29 mouse cellular contexts compared by ENCODE assay signal in the genomic region with DNA sequence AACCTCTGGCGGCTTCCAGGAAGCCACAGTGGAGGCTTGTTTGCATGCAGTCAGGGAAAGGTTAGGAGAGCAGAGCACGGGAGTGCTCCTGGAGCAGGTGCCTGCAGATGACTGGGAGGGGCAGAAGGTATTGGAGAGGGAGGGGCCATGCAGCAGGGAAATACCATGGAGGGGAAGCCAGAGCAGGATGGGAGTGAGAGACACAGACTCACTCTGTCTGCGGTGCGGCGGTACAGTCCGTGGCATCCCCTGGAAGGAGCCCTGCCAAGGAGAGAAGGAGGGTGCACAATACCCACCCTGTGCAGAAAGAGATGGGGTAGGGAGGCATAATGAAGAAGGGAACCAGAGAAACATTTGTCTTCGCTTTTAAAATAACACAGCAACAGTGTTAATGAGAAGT.
DNase-seq lines count a peak whose midpoint lies in the region; ATAC-seq and TF ChIP-seq lines count a peak whose summit lies in the region.
"Had no signal": no experiment of that assay in that cellular context is flagged by ENCODE, and none has a peak within 500 bp of the region (broad histone marks: within the 10 kb centered on the region; RNA-seq: fewer than 3 reads in every experiment).

No protein-coding gene starts in this region.

- H3K9ac ChIP-seq in forebrain, embryonic 15.5 days (replicated peaks) = no peak overlapping the region
- H3K9ac ChIP-seq in forebrain, embryonic 11.5 days (ENCODE audit: low read length) = no peak overlapping the region
- no peak overlapping the region for H3K9ac ChIP-seq in hindbrain, embryonic 15.5 days
- no peak overlapping the region for H3K9ac ChIP-seq in hindbrain, postnatal 0 days (replicated peaks; ENCODE audit: low read length)
- H3K9ac ChIP-seq in midbrain, embryonic 15.5 days = no peak overlapping the region
- H3K9ac ChIP-seq in midbrain, embryonic 14.5 days (replicated peaks; ENCODE audit: low read length) = no peak overlapping the region
- H3K9ac ChIP-seq: forebrain, embryonic 13.5 days; heart, embryonic 15.5 days; kidney, embryonic 15.5 days; liver, embryonic 15.5 days; lung, embryonic 14.5 days; midbrain, embryonic 12.5 days; neural tube, embryonic 12.5 days had no signal

- 77% methylated on average over 7 of the region's 7 CpGs for WGBS in forebrain, embryonic 15.5 days
- WGBS in forebrain, embryonic 11.5 days = 86% methylated on average over 7 of the region's 7 CpGs
- 74% methylated on average over 7 of the region's 7 CpGs for WGBS in hindbrain, embryonic 15.5 days
- whole genome bisulfite sequencing in hindbrain, postnatal 0 days = 62% methylated on average over 7 of the region's 7 CpGs
- 76% methylated on average over 7 of the region's 7 CpGs for WGBS in midbrain, embryonic 15.5 days
- whole genome bisulfite sequencing in midbrain, embryonic 14.5 days = 85% methylated on average over 7 of the region's 7 CpGs

- no peak overlapping the region for H3K4me2 ChIP-seq in forebrain, embryonic 15.5 days (replicated peaks)
- H3K4me2 ChIP-seq in forebrain, embryonic 11.5 days (ENCODE audit: low read depth, low read length, severe bottlenecking) = no peak overlapping the region
- H3K4me2 ChIP-seq in hindbrain, embryonic 15.5 days = no peak overlapping the region
- H3K4me2 ChIP-seq in hindbrain, postnatal 0 days (ENCODE audit: low read depth, low read length) = no peak overlapping the region
- H3K4me2 ChIP-seq in midbrain, embryonic 15.5 days = no peak overlapping the region
- no peak overlapping the region for H3K4me2 ChIP-seq in midbrain, embryonic 14.5 days (ENCODE audit: low read length)
- H3K4me2 ChIP-seq: forebrain, embryonic 13.5 days; heart, embryonic 15.5 days; kidney, embryonic 15.5 days; liver, embryonic 15.5 days; lung, embryonic 14.5 days; midbrain, embryonic 12.5 days; neural tube, embryonic 12.5 days had no signal

- H3K4me3 ChIP-seq in forebrain, embryonic 15.5 days = no peak overlapping the region
- no peak overlapping the region for H3K4me3 ChIP-seq in forebrain, embryonic 11.5 days (ENCODE audit: low read depth, low read length)
- H3K4me3 ChIP-seq in hindbrain, embryonic 15.5 days = no peak overlapping the region
- no peak overlapping the region for H3K4me3 ChIP-seq in hindbrain, postnatal 0 days (ENCODE audit: low read length)
- no peak overlapping the region for H3K4me3 ChIP-seq in midbrain, embryonic 15.5 days
- H3K4me3 ChIP-seq in midbrain, embryonic 14.5 days (replicated peaks; ENCODE audit: low read depth, low read length) = no peak overlapping the region
- H3K4me3 ChIP-seq: erythroblast, embryonic 14.5 days; forebrain, embryonic 13.5 days; heart, embryonic 15.5 days; kidney, embryonic 15.5 days; liver, embryonic 15.5 days; midbrain, embryonic 12.5 days; myocyte; neural tube, embryonic 12.5 days had no signal

- peak; percentile 43; the same call in 1 of the 2 replicates for ATAC-seq in forebrain, embryonic 15.5 days (replicated peaks)
- no peak for ATAC-seq in forebrain, embryonic 11.5 days (replicated peaks; ENCODE audit: low FRiP score)
- ATAC-seq in hindbrain, embryonic 15.5 days (ENCODE audit: low FRiP score, low read depth) = 0 out of 2 replicates have a peak, but pooled peaks have one; percentile 59
- no peak for ATAC-seq in hindbrain, postnatal 0 days
- peak; percentile 56 for ATAC-seq in midbrain, embryonic 15.5 days (replicated peaks)
- no peak for ATAC-seq in midbrain, embryonic 14.5 days (ENCODE audit: low FRiP score, low TSS enrichment)
- ATAC-seq in frontal cortex, adult (ENCODE audit: low TSS enrichment) = no peak
- ATAC-seq: forebrain, embryonic 13.5 days; Patski had no signal

- TF ChIP-seq CTCF in hindbrain, postnatal 0 days (IDR thresholded peaks at IDR 0.05; ENCODE audit: low read depth) = no peak

- no peak for DNase-seq in forebrain, embryonic 11.5 days (ENCODE audit: low spot score)
- no peak for DNase-seq in hindbrain, postnatal 0 days (ENCODE audit: low spot score)
- DNase-seq in midbrain, embryonic 14.5 days = no peak
- peak; percentile 16 for DNase-seq in brain, adult 2 months (ENCODE audit: low read depth, low spot score)
- DNase-seq: adrenal gland, postnatal 25 days; cerebellum, adult 18-20 months; cerebellum, postnatal 10 days; gastrocnemius, postnatal 10 days; kidney, adult 11 months; kidney, postnatal 25 days; liver; lung, embryonic 14.5 days; lung, postnatal 36 days; thymus, adult 2 months; thymus, postnatal 36 days had no signal

- H3K27me3 ChIP-seq in forebrain, embryonic 15.5 days = no peaks in the 10 kb centered on the region
- no peaks in the 10 kb centered on the region for H3K27me3 ChIP-seq in forebrain, embryonic 11.5 days (ENCODE audit: control insufficient read depth, insufficient read depth, low read length)
- H3K27me3 ChIP-seq in hindbrain, embryonic 15.5 days = no peaks in the 10 kb centered on the region
- H3K27me3 ChIP-seq in hindbrain, postnatal 0 days (ENCODE audit: insufficient read depth, low read length) = no peaks in the 10 kb centered on the region
- H3K27me3 ChIP-seq in midbrain, embryonic 15.5 days (replicated peaks) = no peaks in the 10 kb centered on the region
- no peaks in the 10 kb centered on the region for H3K27me3 ChIP-seq in midbrain, embryonic 14.5 days (ENCODE audit: control insufficient read depth, insufficient read depth, low read length)
- H3K27me3 ChIP-seq: CH12.LX; forebrain, embryonic 13.5 days; heart, embryonic 15.5 days; kidney, embryonic 15.5 days; liver, embryonic 15.5 days; midbrain, embryonic 12.5 days; neural tube, embryonic 12.5 days; Patski had no signal

- H3K9me3 ChIP-seq in forebrain, embryonic 15.5 days = no peaks in the 10 kb centered on the region
- H3K9me3 ChIP-seq in forebrain, embryonic 11.5 days (ENCODE audit: control insufficient read depth, low read length) = no peaks in the 10 kb centered on the region
- no peaks in the 10 kb centered on the region for H3K9me3 ChIP-seq in hindbrain, embryonic 15.5 days
- H3K9me3 ChIP-seq in hindbrain, postnatal 0 days (ENCODE audit: low read length) = no peaks in the 10 kb centered on the region
- H3K9me3 ChIP-seq in midbrain, embryonic 15.5 days = no peaks in the 10 kb centered on the region
- H3K9me3 ChIP-seq in midbrain, embryonic 14.5 days (ENCODE audit: control insufficient read depth, low read length) = no peaks in the 10 kb centered on the region
- H3K9me3 ChIP-seq: forebrain, embryonic 13.5 days; heart, embryonic 15.5 days; kidney, embryonic 15.5 days; liver, embryonic 15.5 days; midbrain, embryonic 12.5 days; neural tube, embryonic 12.5 days had no signal

- no peaks in the 10 kb centered on the region for H3K4me1 ChIP-seq in forebrain, embryonic 15.5 days
- H3K4me1 ChIP-seq in forebrain, embryonic 11.5 days (replicated peaks; ENCODE audit: control insufficient read depth, insufficient read depth, low read length) = no peaks in the 10 kb centered on the region
- no peaks in the 10 kb centered on the region for H3K4me1 ChIP-seq in hindbrain, embryonic 15.5 days (replicated peaks)
- H3K4me1 ChIP-seq in hindbrain, postnatal 0 days (ENCODE audit: insufficient read depth, low read length) = no peaks in the 10 kb centered on the region
- no peaks in the 10 kb centered on the region for H3K4me1 ChIP-seq in midbrain, embryonic 15.5 days
- no peaks in the 10 kb centered on the region for H3K4me1 ChIP-seq in midbrain, embryonic 14.5 days (ENCODE audit: control insufficient read depth, insufficient read depth, low read length)
- H3K4me1 ChIP-seq: forebrain, embryonic 13.5 days; heart, embryonic 15.5 days; liver, embryonic 15.5 days; midbrain, embryonic 12.5 days; neural tube, embryonic 12.5 days had no signal

- no peak overlapping the region for H3K27ac ChIP-seq in forebrain, embryonic 15.5 days (replicated peaks)
- no peak overlapping the region for H3K27ac ChIP-seq in forebrain, embryonic 11.5 days (ENCODE audit: low read depth, low read length)
- no peak overlapping the region for H3K27ac ChIP-seq in hindbrain, embryonic 15.5 days (replicated peaks)
- H3K27ac ChIP-seq in hindbrain, postnatal 0 days = no peak overlapping the region
- no peak overlapping the region for H3K27ac ChIP-seq in midbrain, embryonic 15.5 days
- no peak overlapping the region for H3K27ac ChIP-seq in midbrain, embryonic 14.5 days (replicated peaks; ENCODE audit: low read depth, low read length)
- H3K27ac ChIP-seq: forebrain, embryonic 13.5 days; heart, embryonic 15.5 days; kidney, embryonic 15.5 days; liver, embryonic 15.5 days; midbrain, embryonic 12.5 days; neural tube, embryonic 12.5 days had no signal

- H3K36me3 ChIP-seq in forebrain, embryonic 15.5 days = no peaks in the 10 kb centered on the region
- no peaks in the 10 kb centered on the region for H3K36me3 ChIP-seq in forebrain, embryonic 11.5 days (ENCODE audit: control insufficient read depth, insufficient read depth, low read length)
- H3K36me3 ChIP-seq in hindbrain, embryonic 15.5 days = no peaks in the 10 kb centered on the region
- peaks cover 4% of the 10 kb centered on the region; the same call in 1 of the 2 replicates for H3K36me3 ChIP-seq in hindbrain, postnatal 0 days (ENCODE audit: insufficient read depth, low read length)
- H3K36me3 ChIP-seq in midbrain, embryonic 15.5 days (replicated peaks) = no peaks in the 10 kb centered on the region
- peaks cover 7% of the 10 kb centered on the region; the same call in 1 of the 2 replicates for H3K36me3 ChIP-seq in midbrain, embryonic 14.5 days (ENCODE audit: control insufficient read depth, insufficient read depth, low read length)
- H3K36me3 ChIP-seq: liver, embryonic 15.5 days; midbrain, embryonic 12.5 days had no signal

Comparison
In these comparisons a context has a peak if more than half of its experiments do, and no peak if none do; other contexts are left out.
1. ATAC-seq: peak in forebrain, embryonic 15.5 days (single experiment), hindbrain, embryonic 15.5 days (single experiment) and midbrain, embryonic 15.5 days (single experiment); none in forebrain, embryonic 11.5 days (single experiment), hindbrain, postnatal 0 days (single experiment), midbrain, embryonic 14.5 days (single experiment) and frontal cortex, adult (single experiment).